Mouse (Mus musculus): ENCODE data around the gene Auh.

DNA sequence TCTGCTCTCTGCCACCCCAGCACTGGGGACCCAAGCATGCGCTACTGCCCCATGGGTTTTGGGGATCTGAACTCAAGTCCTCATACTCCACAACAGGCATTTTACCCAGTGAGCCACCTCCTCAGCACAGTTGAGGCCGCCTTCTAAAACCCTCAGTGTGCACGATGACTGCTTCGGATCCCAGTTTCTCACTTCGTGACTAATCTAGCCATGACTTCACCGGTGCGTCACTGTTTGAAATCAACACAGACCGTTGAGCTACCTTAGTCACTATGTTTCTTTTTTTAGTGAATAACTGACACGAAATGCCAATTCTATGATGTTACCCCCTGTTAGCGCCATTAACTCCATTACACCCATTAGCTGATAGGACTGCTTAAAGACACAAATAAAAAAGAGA lies 43.9 kb upstream of the Auh start:
- TF ChIP-seq CTCF (conservative IDR thresholded peaks at IDR 0.05 in 1 of 2, IDR thresholded peaks at IDR 0.05 in 1 of 2; ENCODE audit: low read depth in 2 of 2, low read length in 2 of 2) (no peak), MXI1 (IDR thresholded peaks at IDR 0.05; ENCODE audit: low read depth, low read length) (no peak)
